ENCODE assay signal across 9 mouse cellular contexts in the genomic region with DNA sequence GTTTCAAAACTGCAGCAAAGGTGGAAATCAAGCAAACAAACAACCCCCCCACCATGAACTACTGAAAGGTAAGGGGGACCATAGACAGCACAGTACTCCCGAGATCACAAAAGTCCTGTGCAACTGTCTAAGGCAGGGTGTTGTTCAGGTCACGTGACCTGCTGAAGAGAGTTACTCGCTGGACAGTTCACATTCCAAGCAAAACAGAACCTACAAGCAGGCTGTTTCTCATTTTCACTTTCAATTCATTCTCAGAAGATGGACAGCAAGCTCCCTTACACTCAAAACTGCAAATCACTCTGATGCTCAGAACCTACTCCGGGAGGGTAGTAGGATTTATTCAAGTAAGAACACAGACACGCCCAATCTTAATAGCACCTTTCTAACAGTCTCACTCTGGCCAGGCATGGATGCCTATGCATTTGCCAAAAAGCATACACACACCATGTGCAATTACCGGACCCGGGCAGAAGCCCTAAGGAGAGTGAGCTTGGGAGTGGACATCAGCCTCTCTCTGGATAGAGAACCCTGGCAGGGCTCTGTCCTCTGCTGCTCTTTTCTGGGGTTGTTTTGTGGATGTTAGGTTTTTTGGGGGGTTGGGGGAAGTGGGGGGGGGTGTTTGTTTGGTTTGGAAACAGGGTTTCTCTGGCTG. TPM values are rescaled to one million over a fixed set of nuclear protein-coding genes. Genes with fewer than 3 reads are reported as not detected.
DNase-seq lines count a peak whose midpoint lies in the region; ATAC-seq lines count a peak whose summit lies in the region.
"Had no signal": no experiment of that assay in that cellular context is flagged by ENCODE, and none has a peak within 500 bp of the region (broad histone marks: within the 10 kb centered on the region; RNA-seq: fewer than 3 reads in every experiment).

No protein-coding gene starts in this region.

- 82% methylated on average over 7 of the region's 7 CpGs for WGBS in midbrain, embryonic 15.5 days
- WGBS in midbrain, embryonic 16.5 days = 85% methylated on average over 7 of the region's 7 CpGs
- 63% methylated on average over 7 of the region's 7 CpGs for WGBS in stomach, embryonic 16.5 days

- no peak for ATAC-seq in midbrain, embryonic 15.5 days (replicated peaks)
- ATAC-seq in midbrain, embryonic 16.5 days = no peak
- no peak for ATAC-seq in stomach, embryonic 16.5 days (ENCODE audit: insufficient read depth, low FRiP score)

- H3K4me3 ChIP-seq in midbrain, embryonic 15.5 days = no peak overlapping the region
- no peak overlapping the region for H3K4me3 ChIP-seq in midbrain, embryonic 16.5 days (ENCODE audit: low read depth, low read length)
- no peak overlapping the region for H3K4me3 ChIP-seq in stomach, embryonic 16.5 days (replicated peaks; ENCODE audit: low read length)

- peak; percentile 19 for DNase-seq in gastrocnemius, adult 18-20 months (ENCODE audit: low spot score)
- DNase-seq in gastrocnemius, postnatal 10 days = no peak
- peak; percentile 47 to 49 for DNase-seq in kidney, postnatal 36 days
- no peak for DNase-seq in yolk sac, embryonic 10.5 days (ENCODE audit: low spot score)
- no peak for DNase-seq in left cerebral cortex, postnatal 4 days
- DNase-seq: cerebellum, adult 11 months had no signal

- no peak overlapping the region for H3K27ac ChIP-seq in midbrain, embryonic 15.5 days
- H3K27ac ChIP-seq in midbrain, embryonic 16.5 days (ENCODE audit: low read length) = no peak overlapping the region
- no peak overlapping the region for H3K27ac ChIP-seq in stomach, embryonic 16.5 days (ENCODE audit: low read length)

- 0 out of 2 replicates have a peak overlapping the region, but pooled peaks have one; percentile 81 for H3K4me2 ChIP-seq in midbrain, embryonic 15.5 days
- H3K4me2 ChIP-seq in midbrain, embryonic 16.5 days (ENCODE audit: low read length) = no peak overlapping the region
- H3K4me2 ChIP-seq in stomach, embryonic 16.5 days (ENCODE audit: low read depth, low read length) = peak overlapping the region; percentile 79; the same call in 1 of the 2 replicates

- H3K27me3 ChIP-seq in midbrain, embryonic 15.5 days (replicated peaks) = no peaks in the 10 kb centered on the region
- no peaks in the 10 kb centered on the region for H3K27me3 ChIP-seq in midbrain, embryonic 16.5 days (ENCODE audit: control insufficient read depth, insufficient read depth, low read depth, low read length)
- H3K27me3 ChIP-seq in stomach, embryonic 16.5 days (ENCODE audit: control insufficient read depth, insufficient read depth, low read length) = no peaks in the 10 kb centered on the region

- H3K9me3 ChIP-seq in midbrain, embryonic 15.5 days = no peaks in the 10 kb centered on the region
- no peaks in the 10 kb centered on the region for H3K9me3 ChIP-seq in midbrain, embryonic 16.5 days (replicated peaks; ENCODE audit: control insufficient read depth, low read length, poor library complexity, severe bottlenecking)
- no peaks in the 10 kb centered on the region for H3K9me3 ChIP-seq in stomach, embryonic 16.5 days (replicated peaks; ENCODE audit: control insufficient read depth, low read length)

- H3K9ac ChIP-seq in midbrain, embryonic 15.5 days = no peak overlapping the region
- no peak overlapping the region for H3K9ac ChIP-seq in midbrain, embryonic 16.5 days (ENCODE audit: low read depth, low read length)
- H3K9ac ChIP-seq in stomach, embryonic 16.5 days (ENCODE audit: low read length) = no peak overlapping the region

- peaks cover 47% of the 10 kb centered on the region for H3K4me1 ChIP-seq in midbrain, embryonic 15.5 days
- H3K4me1 ChIP-seq in midbrain, embryonic 16.5 days (ENCODE audit: control insufficient read depth, insufficient read depth, low read length) = peaks cover 36% of the 10 kb centered on the region
- H3K4me1 ChIP-seq in stomach, embryonic 16.5 days (ENCODE audit: control insufficient read depth, insufficient read depth, low read length) = peaks cover 39% of the 10 kb centered on the region

- intact Hi-C loops in left cerebral cortex, postnatal 4 days (cut with DNase I) = no loop called here

- no peaks in the 10 kb centered on the region for H3K36me3 ChIP-seq in midbrain, embryonic 15.5 days (replicated peaks)
- no peaks in the 10 kb centered on the region for H3K36me3 ChIP-seq in midbrain, embryonic 16.5 days (ENCODE audit: control insufficient read depth, insufficient read depth, low read length)
- H3K36me3 ChIP-seq in stomach, embryonic 16.5 days (ENCODE audit: control insufficient read depth, insufficient read depth, low read length) = no peaks in the 10 kb centered on the region

RNA-seq across cellular contexts. Expression of a gene that starts 2.5 kb away (rescaled TPM):
- 10 to 100 TPM; 16.4 to 17.9 TPM for total RNA-seq in gastrocnemius, adult 18-20 months (2021)
- total RNA-seq in gastrocnemius, postnatal 10 days (2021) = 10 to 100 TPM; 19.4 to 21.5 TPM
- 16.4 and 16.7 TPM in 2 replicates for polyA plus RNA-seq in midbrain, embryonic 15.5 days (2015; fragmentation: Nextera tagmentation; extraction: Ambion mirVana)
- polyA plus RNA-seq in midbrain, embryonic 16.5 days (2015; fragmentation: Nextera tagmentation; extraction: Ambion mirVana) = 14.5 and 16.6 TPM in 2 replicates
- 18.2 and 18.3 TPM in 2 replicates for polyA plus RNA-seq in stomach, embryonic 16.5 days (2015; fragmentation: Nextera tagmentation; extraction: Ambion mirVana)
- 10 to 100 TPM; 49.0 to 53.9 TPM for total RNA-seq in left cerebral cortex, postnatal 4 days (2021)

RNA-seq across cellular contexts. Expression of a gene that starts 40.4 kb away (rescaled TPM):
- 100 to 1,000 TPM; 133 to 155 TPM for total RNA-seq in gastrocnemius, adult 18-20 months (2021)
- total RNA-seq in gastrocnemius, postnatal 10 days (2021) = 100 to 1,000 TPM; 258 to 266 TPM
- polyA plus RNA-seq in midbrain, embryonic 15.5 days (2015; fragmentation: Nextera tagmentation; extraction: Ambion mirVana) = 286 and 302 TPM in 2 replicates
- 300 and 310 TPM in 2 replicates for polyA plus RNA-seq in midbrain, embryonic 16.5 days (2015; fragmentation: Nextera tagmentation; extraction: Ambion mirVana)
- 401 and 513 TPM in 2 replicates for polyA plus RNA-seq in stomach, embryonic 16.5 days (2015; fragmentation: Nextera tagmentation; extraction: Ambion mirVana)
- total RNA-seq in left cerebral cortex, postnatal 4 days (2021) = 100 to 1,000 TPM; 211 to 238 TPM

RNA-seq across cellular contexts. Expression of a gene that starts 52.6 kb away (rescaled TPM):
- total RNA-seq in gastrocnemius, adult 18-20 months (2021) = 1 to 10 TPM; 1.7 to 1.8 TPM
- total RNA-seq in gastrocnemius, postnatal 10 days (2021) = 1 to 10 TPM; 3.9 to 5.1 TPM
- 7.4 and 9.2 TPM in 2 replicates for polyA plus RNA-seq in midbrain, embryonic 15.5 days (2015; fragmentation: Nextera tagmentation; extraction: Ambion mirVana)
- polyA plus RNA-seq in midbrain, embryonic 16.5 days (2015; fragmentation: Nextera tagmentation; extraction: Ambion mirVana) = 10.2 and 10.8 TPM in 2 replicates
- polyA plus RNA-seq in stomach, embryonic 16.5 days (2015; fragmentation: Nextera tagmentation; extraction: Ambion mirVana) = 13.1 and 14.1 TPM in 2 replicates
- total RNA-seq in left cerebral cortex, postnatal 4 days (2021) = 10 to 100 TPM; 10.0 to 10.6 TPM

Comparison
In these comparisons a context has a peak if more than half of its experiments do, and no peak if none do; other contexts are left out.
1. DNase-seq: peak in gastrocnemius, adult 18-20 months (single experiment) and kidney, postnatal 36 days (2 of 2); none in gastrocnemius, postnatal 10 days (single experiment), yolk sac, embryonic 10.5 days (single experiment) and left cerebral cortex, postnatal 4 days (single experiment).